Mouse (Mus musculus) bone marrow, adult 2 months (tissue): ENCODE results near the gene Sesn3. TPM values are rescaled to one million over a fixed set of nuclear protein-coding genes. Genes with fewer than 3 reads are reported as not detected.
A peak's percentile ranks its signal among the peaks of the same experiment; 100 is the strongest.

ENCODE experiments used
- H3K27ac ChIP-seq: fragments of 200-500 bp; 2 replicates; pipeline ENCODE4 v1.5.1; 2012; ENCODE audit warnings: low read depth, mild to moderate bottlenecking, control low read depth, inconsistent platforms, low read length; ENCODE audit not compliant: control insufficient read depth, poor library complexity, insufficient read depth
- H3K4me1 ChIP-seq: fragments of 200-500 bp; 2 replicates; pipeline ENCODE4 v1.6.1; 2011; ENCODE audit warnings: low read length; ENCODE audit not compliant: control insufficient read depth, insufficient read depth
- H3K4me3 ChIP-seq: fragments of 200-500 bp; replicated peaks from 2 replicates; pipeline ENCODE3; 2011; ENCODE audit warnings: mild to moderate bottlenecking, low read depth, low read length, control low read depth; ENCODE audit not compliant: control insufficient read depth
- CTCF ChIP-seq: fragments of 200-500 bp; IDR thresholded peaks from 2 replicates; pipeline ENCODE4 v1.5.1; 2011; ENCODE audit warnings: low read length, control low read depth; ENCODE audit not compliant: control insufficient read depth, insufficient read depth
- POLR2A ChIP-seq: fragments of 200-500 bp; IDR thresholded peaks from 2 replicates; pipeline ENCODE4 v1.6.1; 2011; ENCODE audit warnings: low read depth, mild to moderate bottlenecking, control low read depth, low read length, borderline replicate concordance; ENCODE audit not compliant: control insufficient read depth
- WGBS: fragments of 180-500 bp; shearing (Covaris S2); methylation state at CpG from one replicate; pipeline ENCODE4 v1.1.7; 2018; 5-methylcytosine and 5-hydroxymethylcytosine counted together
- polyA plus RNA-seq: library from polyadenylated mRNA; stranded (reverse); fragments of >200 nt; gene quantifications from 2 replicates; pipeline ENCODE4 v1.2.4, GENCODE M21; 2011; ENCODE audit warnings: low replicate concordance; ENCODE audit not compliant: missing spikeins, insufficient read depth, insufficient read length

The Sesn3 gene
- polyA plus RNA-seq, 1 experiment, result 5.3 TPM

DNA sequence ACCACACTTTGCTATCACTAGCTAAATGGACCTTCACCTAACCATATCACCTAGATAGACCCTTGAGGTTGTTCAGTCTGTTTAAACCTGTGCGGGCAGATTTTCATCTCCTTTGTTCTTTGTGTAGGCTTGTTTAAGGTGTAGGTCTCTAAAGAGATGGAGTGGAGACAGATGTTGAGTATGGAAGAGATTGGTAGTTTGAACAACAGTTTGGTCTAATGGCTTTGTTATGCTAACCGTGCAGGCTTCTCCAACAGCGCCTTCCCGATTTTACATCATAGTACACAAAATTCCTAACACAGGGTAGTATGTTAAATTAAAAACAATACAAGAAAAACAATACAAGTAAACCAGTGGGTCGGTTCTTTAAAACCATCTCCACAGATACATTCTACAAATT, 281 bp upstream of the Sesn3 start:
- H3K4me3 ChIP-seq, result no peak overlapping the region
- 56% methylated on average over 5 of the region's 5 CpGs for WGBS
- TF ChIP-seq POLR2A (no peak), CTCF (no peak)
- no peak overlapping the region for H3K27ac ChIP-seq
- H3K4me1 ChIP-seq, result no peaks in the 10 kb centered on the region; the same call in 1 of the 2 replicates

DNA sequence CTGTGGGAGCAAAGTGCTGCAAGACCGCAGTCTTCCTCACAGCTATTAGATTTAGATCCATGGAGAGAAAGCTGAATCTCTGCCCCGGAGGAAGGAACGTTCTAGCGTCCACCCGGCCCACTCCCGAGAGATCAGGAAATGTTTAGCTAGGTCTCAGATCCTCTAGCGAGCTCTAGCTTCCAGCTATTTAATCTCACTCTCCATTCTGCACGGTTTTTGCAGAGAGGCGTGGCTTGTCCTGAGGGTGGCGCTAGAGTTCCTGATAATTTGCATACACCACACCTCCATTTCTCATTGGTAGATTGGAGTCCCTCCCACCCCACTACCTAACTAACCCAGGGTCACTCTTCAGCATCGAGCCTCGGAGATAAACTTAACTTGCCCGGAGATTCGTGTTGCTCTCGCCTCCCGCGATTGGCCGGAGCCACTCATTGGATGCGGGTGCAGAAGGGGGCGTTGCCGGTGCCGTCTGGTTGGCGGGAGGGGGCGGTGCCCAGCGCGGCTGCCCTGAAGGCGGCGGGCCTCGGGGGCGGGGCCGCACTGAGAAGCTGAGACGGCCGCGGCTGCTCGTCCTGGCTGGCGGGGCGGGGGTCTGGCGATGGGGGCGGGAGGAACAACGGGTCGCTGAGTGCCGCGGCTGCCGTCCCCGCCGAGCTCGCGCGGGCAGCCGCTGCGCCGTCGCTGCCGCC, 1.1 kb downstream of the Sesn3 start:
- TF ChIP-seq POLR2A, result no peak; the same call in 1 of the 2 replicates
- TF ChIP-seq CTCF, result peak; percentile 51
- H3K4me1 ChIP-seq, result no peaks in the 10 kb centered on the region; the same call in 1 of the 2 replicates
- H3K4me3 ChIP-seq, result peak overlapping the region; percentile 70
- WGBS, result under 1% methylated on average over 52 of the region's 54 CpGs
- H3K27ac ChIP-seq, result peak overlapping the region; percentile 88

GRCm38 (mm10) chr9:14276481-14277287, 1.8 kb downstream of the Sesn3 start:
- peak overlapping the region; percentile 88 for H3K27ac ChIP-seq
- under 1% methylated on average over 61 of the region's 61 CpGs for WGBS

GRCm38 (mm10) chr9:14277365-14277991, 2.6 kb downstream of the Sesn3 start:
- H3K27ac ChIP-seq, result no peak overlapping the region
- no peak overlapping the region for H3K4me3 ChIP-seq
- H3K4me1 ChIP-seq, result no peaks in the 10 kb centered on the region; the same call in 1 of the 2 replicates
- TF ChIP-seq POLR2A (no peak), CTCF (no peak)
- 13% methylated on average over 7 of the region's 7 CpGs for WGBS

More at GRCm38 (mm10) chr9:14276481-14277287, 1.8 kb downstream of the Sesn3 start:
- Histone ChIP-seq H3K4me1 (no peaks in the 10 kb centered on the region; the same call in 1 of the 2 replicates), H3K4me3 (peak overlapping the region; percentile 70)
- TF ChIP-seq POLR2A, result peak; percentile 42; the same call in 1 of the 2 replicates
- 0 out of 2 replicates have a peak, but pooled peaks have one; percentile 2 for TF ChIP-seq CTCF

GRCm38 (mm10) chr9:14280696-14281095, 5.8 kb downstream of the Sesn3 start:
- Histone ChIP-seq H3K4me1 (no peaks in the 10 kb centered on the region; the same call in 1 of the 2 replicates), H3K4me3 (no peak overlapping the region), H3K27ac (no peak overlapping the region)
- 88% methylated on average over 1 of the region's 1 CpGs for WGBS
- TF ChIP-seq CTCF, result no peak
- no peak for TF ChIP-seq POLR2A

- whole genome bisulfite sequencing, result 60% methylated on average over 3 of the region's 3 CpGs
- Histone ChIP-seq H3K4me1 (no peaks in the 10 kb centered on the region), H3K27ac (no peak overlapping the region), H3K4me3 (no peak overlapping the region)
- TF ChIP-seq CTCF, result no peak
- TF ChIP-seq POLR2A, result no peak
Observed at GRCm38 (mm10) chr9:14285036-14285435, 10.2 kb downstream of the Sesn3 start.

- Histone ChIP-seq H3K4me3 (no peak overlapping the region), H3K4me1 (no peaks in the 10 kb centered on the region), H3K27ac (no peak overlapping the region)
- 14% methylated on average over 1 of the region's 1 CpGs for WGBS
- TF ChIP-seq CTCF (no peak), POLR2A (no peak)
Observed at GRCm38 (mm10) chr9:14287234-14287633, 12.4 kb downstream of the Sesn3 start.

- TF ChIP-seq CTCF (no peak), POLR2A (no peak)
- H3K27ac ChIP-seq, result no peak overlapping the region
- H3K4me1 ChIP-seq, result no peaks in the 10 kb centered on the region
- H3K4me3 ChIP-seq, result no peak overlapping the region
Observed at GRCm38 (mm10) chr9:14288500-14288899, 13.6 kb downstream of the Sesn3 start.
